Mouse (Mus musculus): ENCODE measurements around the gene Btbd16. TPM values are rescaled to one million over a fixed set of nuclear protein-coding genes. Genes with fewer than 3 reads are reported as not detected.

The Btbd16 gene
- polyA plus RNA-seq, 1 experiment from 2014 or later: 0.13 TPM

DNA sequence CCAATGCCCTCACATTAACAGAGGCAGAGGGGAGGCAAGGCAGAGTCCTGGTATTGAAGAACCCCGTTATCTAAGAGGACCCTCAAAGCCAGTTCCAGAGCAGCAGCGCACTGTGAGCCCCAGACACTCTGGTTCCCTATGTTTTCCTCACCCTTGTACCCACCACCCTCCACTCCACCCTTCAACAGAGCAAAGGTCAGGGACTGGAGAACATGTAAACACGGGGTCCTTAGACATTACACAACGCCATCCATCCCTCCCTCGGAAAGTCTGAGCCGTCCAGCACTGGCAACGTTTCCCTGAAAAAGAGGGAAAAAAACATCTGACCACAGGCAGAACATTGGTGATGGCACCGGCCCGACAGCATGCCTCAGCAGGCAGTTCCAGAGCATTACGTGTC is 25.5 kb downstream of the Btbd16 start:
- Histone ChIP-seq H3K9me3 (no peaks in the 10 kb centered on the region), H3K36me3 (no peaks in the 10 kb centered on the region), H3K4me2 (no peak overlapping the region), H3K9ac (no peak overlapping the region), H3K4me1 (peaks cover 8% of the 10 kb centered on the region), H3K4me3 (no peak overlapping the region), H3K27me3 (replicated peaks) (no peaks in the 10 kb centered on the region; the same call in 1 of the 2 replicates), H3K27ac (replicated peaks) (no peak overlapping the region)
- ATAC-seq (ENCODE audit: extremely low read depth, insufficient number of reproducible peaks, low FRiP score, low TSS enrichment): no peak
- 72% methylated on average over 10 of the region's 10 CpGs for WGBS

DNA sequence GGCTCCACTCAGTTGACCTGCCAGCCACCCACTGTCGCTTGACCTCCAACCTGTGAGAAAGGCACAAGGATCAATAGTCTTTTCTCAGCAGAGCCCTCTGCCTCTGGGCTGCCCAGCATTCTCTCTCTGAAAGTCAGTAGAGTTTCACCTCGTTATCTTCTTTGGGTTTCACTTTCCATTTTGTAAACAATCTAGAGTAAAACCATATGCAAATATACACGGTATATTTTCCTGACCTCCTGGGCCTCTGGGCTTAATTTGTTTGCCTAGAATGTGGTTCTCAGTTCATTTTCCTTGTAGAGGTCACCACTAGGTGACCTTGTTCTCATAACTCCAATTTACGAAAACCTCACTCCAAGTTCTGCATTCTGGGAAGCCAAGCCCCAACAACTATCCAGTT is 26.8 kb downstream of the Btbd16 start:
- Histone ChIP-seq H3K27me3 (replicated peaks) (no peaks in the 10 kb centered on the region; the same call in 1 of the 2 replicates), H3K9ac (no peak overlapping the region), H3K4me2 (no peak overlapping the region), H3K9me3 (no peaks in the 10 kb centered on the region), H3K27ac (replicated peaks) (no peak overlapping the region), H3K4me1 (no peaks in the 10 kb centered on the region), H3K4me3 (no peak overlapping the region), H3K36me3 (no peaks in the 10 kb centered on the region)
- WGBS: 62% methylated on average over 4 of the region's 4 CpGs
- ATAC-seq (ENCODE audit: extremely low read depth, insufficient number of reproducible peaks, low FRiP score, low TSS enrichment): no peak

DNA sequence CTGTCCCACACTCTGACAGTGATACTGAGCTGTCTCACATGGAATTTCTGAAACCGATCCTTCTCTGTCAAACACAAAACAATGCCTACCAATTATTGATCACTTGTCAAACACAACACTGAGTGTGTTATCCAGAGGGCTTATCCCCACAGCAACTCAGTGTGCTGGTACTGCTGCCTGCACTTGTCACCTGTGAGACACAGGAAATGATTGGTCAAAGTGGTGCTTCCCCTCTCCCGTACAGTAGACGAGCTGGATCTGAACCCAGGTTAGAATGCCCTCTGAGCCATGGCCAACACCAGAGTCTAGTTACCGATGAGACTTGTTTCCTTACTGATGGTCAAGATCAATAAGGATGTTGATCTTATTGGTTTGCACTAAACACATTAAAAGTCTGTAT is 27.9 kb downstream of the Btbd16 start:
- no peak overlapping the region for H3K9ac ChIP-seq
- H3K4me1 ChIP-seq: no peaks in the 10 kb centered on the region
- no peak overlapping the region for H3K27ac ChIP-seq (replicated peaks)
- no peak overlapping the region for H3K4me2 ChIP-seq
- H3K36me3 ChIP-seq: no peaks in the 10 kb centered on the region
- H3K27me3 ChIP-seq (replicated peaks): no peaks in the 10 kb centered on the region; the same call in 1 of the 2 replicates
- no peak overlapping the region for H3K4me3 ChIP-seq
- 87% methylated on average over 4 of the region's 4 CpGs for WGBS
- no peak for ATAC-seq (ENCODE audit: extremely low read depth, insufficient number of reproducible peaks, low FRiP score, low TSS enrichment)
- H3K9me3 ChIP-seq: no peaks in the 10 kb centered on the region

- Histone ChIP-seq H3K4me3 (no peak overlapping the region), H3K4me1 (peaks cover 9% of the 10 kb centered on the region), H3K27me3 (replicated peaks) (no peaks in the 10 kb centered on the region; the same call in 1 of the 2 replicates), H3K27ac (replicated peaks) (no peak overlapping the region), H3K9ac (no peak overlapping the region), H3K9me3 (no peaks in the 10 kb centered on the region), H3K4me2 (no peak overlapping the region), H3K36me3 (no peaks in the 10 kb centered on the region)
- no peak for ATAC-seq (ENCODE audit: extremely low read depth, insufficient number of reproducible peaks, low FRiP score, low TSS enrichment)
- WGBS: 85% methylated on average over 8 of the region's 8 CpGs
These were observed 29.5 kb downstream of the Btbd16 start for GRCm38 (mm10) chr7:130803251-130803825.

DNA sequence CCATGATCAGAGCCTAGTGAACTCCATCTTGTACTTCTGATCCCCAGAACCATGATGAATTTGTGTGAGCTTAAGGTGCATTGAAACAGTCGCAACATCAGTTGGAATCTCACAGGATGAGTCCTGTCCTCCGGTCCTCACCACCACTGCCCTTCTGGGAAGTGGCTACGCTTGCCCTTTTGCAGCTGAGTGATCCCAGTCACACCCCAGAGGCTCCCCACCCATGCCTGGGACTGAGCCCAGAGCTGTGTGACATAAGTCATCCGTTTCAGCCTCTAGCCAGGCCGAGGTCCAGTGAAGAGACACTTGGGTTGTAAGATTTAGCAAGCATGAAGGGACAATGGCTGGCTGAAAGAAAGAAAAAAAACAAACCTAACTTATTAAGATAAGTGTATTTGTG is 31.1 kb downstream of the Btbd16 start:
- Histone ChIP-seq H3K4me1 (peaks cover 17% of the 10 kb centered on the region), H3K27me3 (replicated peaks) (no peaks in the 10 kb centered on the region; the same call in 1 of the 2 replicates), H3K36me3 (no peaks in the 10 kb centered on the region), H3K9me3 (no peaks in the 10 kb centered on the region), H3K4me2 (no peak overlapping the region), H3K27ac (replicated peaks) (no peak overlapping the region), H3K4me3 (no peak overlapping the region), H3K9ac (no peak overlapping the region)
- no peak for ATAC-seq (ENCODE audit: extremely low read depth, insufficient number of reproducible peaks, low FRiP score, low TSS enrichment)
- WGBS: 72% methylated on average over 5 of the region's 5 CpGs

DNA sequence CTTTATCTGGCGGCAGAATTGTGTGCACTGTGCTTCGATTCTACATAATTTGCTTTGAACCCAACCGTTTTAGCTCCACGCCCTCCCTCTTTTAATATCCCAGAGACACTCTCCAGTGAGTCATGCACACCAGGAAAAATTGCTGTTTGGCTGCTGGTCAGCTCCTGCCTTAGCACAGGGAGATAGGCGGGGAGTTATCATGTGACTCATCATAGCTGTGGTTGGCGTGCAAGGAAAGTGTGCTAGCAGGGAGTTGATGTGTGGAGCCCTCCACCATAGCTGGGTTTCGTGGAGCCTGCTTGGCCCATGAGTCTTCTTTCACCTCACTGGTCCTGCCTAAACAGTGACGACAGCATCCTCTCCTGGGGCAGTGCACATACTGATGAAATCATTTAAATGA is 33.9 kb downstream of the Btbd16 start:
- ATAC-seq (ENCODE audit: extremely low read depth, insufficient number of reproducible peaks, low FRiP score, low TSS enrichment): no peak
- WGBS: 40% methylated on average over 8 of the region's 8 CpGs
- no peak overlapping the region for H3K4me2 ChIP-seq
- peaks cover 17% of the 10 kb centered on the region for H3K4me1 ChIP-seq
- no peak overlapping the region for H3K9ac ChIP-seq
- H3K4me3 ChIP-seq: no peak overlapping the region
- H3K36me3 ChIP-seq: no peaks in the 10 kb centered on the region
- H3K27me3 ChIP-seq (replicated peaks): no peaks in the 10 kb centered on the region; the same call in 1 of the 2 replicates
- H3K27ac ChIP-seq (replicated peaks): no peak overlapping the region
- H3K9me3 ChIP-seq: no peaks in the 10 kb centered on the region

DNA sequence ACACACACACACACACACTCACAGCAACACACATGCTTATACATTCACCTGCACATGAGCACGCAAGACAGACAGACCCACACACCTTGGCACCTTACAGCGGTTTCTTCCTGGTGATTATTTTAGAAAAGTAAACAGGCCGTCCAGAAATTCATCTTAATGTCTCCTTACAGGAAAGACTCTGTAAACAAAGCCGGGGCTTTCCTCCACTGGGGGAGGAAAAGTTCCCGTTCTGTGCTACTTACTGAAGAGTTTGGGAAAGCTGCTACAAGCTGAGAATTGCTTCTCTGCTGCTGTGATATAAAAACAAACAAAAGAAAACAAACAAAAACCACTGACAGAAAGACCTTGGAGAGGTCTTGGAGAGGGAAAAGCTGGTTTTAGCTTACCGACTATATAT is 34.8 kb downstream of the Btbd16 start:
- no peak overlapping the region for H3K9ac ChIP-seq
- no peaks in the 10 kb centered on the region for H3K9me3 ChIP-seq
- 48% methylated on average over 6 of the region's 6 CpGs for WGBS
- no peak overlapping the region for H3K4me3 ChIP-seq
- peaks cover 17% of the 10 kb centered on the region for H3K4me1 ChIP-seq
- ATAC-seq (ENCODE audit: extremely low read depth, insufficient number of reproducible peaks, low FRiP score, low TSS enrichment): no peak
- peaks cover 2% of the 10 kb centered on the region; the same call in 1 of the 2 replicates for H3K27me3 ChIP-seq (replicated peaks)
- no peaks in the 10 kb centered on the region for H3K36me3 ChIP-seq
- H3K4me2 ChIP-seq: no peak overlapping the region
- no peak overlapping the region for H3K27ac ChIP-seq (replicated peaks)

DNA sequence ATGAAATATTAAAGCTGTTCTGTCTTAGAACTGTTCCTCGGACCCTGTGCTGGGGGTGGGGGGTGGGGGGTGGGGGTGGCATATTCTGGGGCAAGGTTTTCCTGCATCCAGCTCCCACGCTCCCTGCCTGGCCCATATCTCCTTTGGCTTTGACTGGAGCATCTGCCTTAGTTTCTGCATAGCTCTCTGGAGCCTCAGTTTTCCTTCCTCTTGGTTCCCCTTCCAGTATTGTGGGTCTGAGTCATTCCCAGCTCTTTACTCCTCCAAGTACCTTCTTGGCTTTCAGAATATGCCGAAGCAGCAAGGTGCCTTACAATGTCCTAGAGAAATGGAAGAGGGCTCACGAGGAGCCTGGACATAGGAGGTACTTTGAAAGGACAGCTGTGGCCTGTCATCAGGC is 36.4 kb downstream of the Btbd16 start:
- Histone ChIP-seq H3K9me3 (no peaks in the 10 kb centered on the region), H3K4me1 (peaks cover 17% of the 10 kb centered on the region), H3K27ac (replicated peaks) (no peak overlapping the region), H3K27me3 (replicated peaks) (0 out of 2 replicates have a peak, but pooled peaks cover 4% of the 10 kb centered on the region), H3K36me3 (no peaks in the 10 kb centered on the region), H3K9ac (no peak overlapping the region), H3K4me2 (no peak overlapping the region), H3K4me3 (no peak overlapping the region)
- WGBS: 62% methylated on average over 4 of the region's 4 CpGs
- ATAC-seq (ENCODE audit: extremely low read depth, insufficient number of reproducible peaks, low FRiP score, low TSS enrichment): no peak

GRCm38 (mm10) chr7:130812407-130812806 is 38.5 kb downstream of the Btbd16 start:
- Histone ChIP-seq H3K27ac (replicated peaks) (no peak overlapping the region), H3K4me2 (peak overlapping the region; percentile 28; the same call in 1 of the 2 replicates), H3K9me3 (no peaks in the 10 kb centered on the region), H3K36me3 (no peaks in the 10 kb centered on the region), H3K4me3 (no peak overlapping the region), H3K27me3 (replicated peaks) (0 out of 2 replicates have a peak, but pooled peaks cover 4% of the 10 kb centered on the region), H3K9ac (no peak overlapping the region), H3K4me1 (peaks cover 15% of the 10 kb centered on the region)
- WGBS: 33% methylated on average over 16 of the region's 16 CpGs
- no peak for ATAC-seq (ENCODE audit: extremely low read depth, insufficient number of reproducible peaks, low FRiP score, low TSS enrichment)

DNA sequence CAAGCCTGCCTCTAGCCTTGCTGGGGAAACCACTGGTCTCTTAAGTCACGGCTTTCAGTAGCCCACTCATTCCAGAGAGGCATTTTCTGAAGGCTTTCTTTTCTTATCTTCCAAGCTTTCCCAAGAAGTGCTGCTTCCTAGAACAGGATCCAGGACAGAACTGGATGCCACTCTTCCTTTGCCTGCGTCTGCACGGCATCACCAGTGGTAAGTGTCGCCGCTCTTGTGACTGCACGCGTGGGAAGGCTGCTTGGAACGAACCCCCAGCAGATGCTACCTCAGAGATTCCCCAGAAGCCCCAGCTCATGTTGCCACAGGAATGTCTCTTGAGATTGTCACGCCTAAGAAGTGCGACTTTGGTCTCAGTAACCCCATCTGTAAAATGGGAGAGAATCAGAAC is 41.7 kb downstream of the Btbd16 start:
- H3K27ac ChIP-seq (replicated peaks): no peak overlapping the region
- H3K27me3 ChIP-seq (replicated peaks): 0 out of 2 replicates have a peak, but pooled peaks cover 4% of the 10 kb centered on the region
- H3K9ac ChIP-seq: no peak overlapping the region
- ATAC-seq (ENCODE audit: extremely low read depth, insufficient number of reproducible peaks, low FRiP score, low TSS enrichment): no peak
- WGBS: 84% methylated on average over 10 of the region's 10 CpGs
- H3K4me2 ChIP-seq: no peak overlapping the region
- H3K9me3 ChIP-seq: no peaks in the 10 kb centered on the region
- H3K36me3 ChIP-seq: no peaks in the 10 kb centered on the region
- H3K4me3 ChIP-seq: no peak overlapping the region
- peaks cover 12% of the 10 kb centered on the region for H3K4me1 ChIP-seq

DNA sequence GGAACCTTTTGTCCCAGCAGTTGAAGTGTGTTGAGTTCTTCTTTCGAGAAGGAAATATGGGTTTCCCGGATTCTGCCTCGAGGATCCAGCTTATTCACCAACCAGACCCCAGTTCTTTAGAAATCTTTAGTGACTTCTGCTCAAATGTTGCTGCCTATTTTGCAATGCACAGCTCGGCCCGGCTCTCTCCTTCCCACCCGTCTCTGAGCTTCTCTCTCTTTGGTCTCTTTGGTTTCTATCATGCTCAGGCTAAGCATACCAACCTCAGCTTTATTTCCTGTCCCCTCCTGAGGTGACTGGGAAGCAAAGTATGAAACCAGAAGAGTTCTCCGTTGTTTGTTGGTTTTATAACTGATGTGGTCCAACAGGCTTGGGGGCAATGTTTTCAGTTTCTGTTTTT is 42.4 kb downstream of the Btbd16 start:
- Histone ChIP-seq H3K9me3 (no peaks in the 10 kb centered on the region), H3K4me2 (no peak overlapping the region), H3K27me3 (replicated peaks) (0 out of 2 replicates have a peak, but pooled peaks cover 4% of the 10 kb centered on the region), H3K27ac (replicated peaks) (no peak overlapping the region), H3K9ac (no peak overlapping the region), H3K4me3 (no peak overlapping the region), H3K36me3 (no peaks in the 10 kb centered on the region), H3K4me1 (peaks cover 12% of the 10 kb centered on the region)
- 78% methylated on average over 7 of the region's 7 CpGs for WGBS
- ATAC-seq (ENCODE audit: extremely low read depth, insufficient number of reproducible peaks, low FRiP score, low TSS enrichment): no peak

DNA sequence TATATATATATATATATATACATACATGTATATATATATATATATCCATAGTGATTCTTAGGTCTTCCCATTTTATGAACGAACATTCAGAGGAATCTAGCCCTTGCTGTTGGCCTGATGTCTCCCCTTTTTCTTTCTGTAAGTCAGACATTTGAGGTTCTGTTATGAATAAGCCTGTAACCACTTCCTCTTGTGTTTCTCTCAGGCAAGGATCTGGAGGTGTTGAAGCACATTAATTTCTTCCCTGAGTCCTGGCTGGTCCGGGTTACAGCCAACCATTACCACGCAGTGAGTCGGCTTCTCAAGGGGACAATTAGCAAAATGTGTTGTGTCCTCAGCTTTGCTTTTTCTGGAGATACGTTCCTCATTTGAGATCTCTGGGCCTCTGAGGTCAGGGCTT is 44.9 kb downstream of the Btbd16 start:
- H3K27ac ChIP-seq (replicated peaks): no peak overlapping the region
- WGBS: 39% methylated on average over 5 of the region's 5 CpGs

More for the DNA sequence above, 44.9 kb downstream of the Btbd16 start:
- Histone ChIP-seq H3K36me3 (no peaks in the 10 kb centered on the region), H3K4me3 (no peak overlapping the region), H3K9ac (no peak overlapping the region), H3K4me2 (no peak overlapping the region), H3K4me1 (peaks cover 14% of the 10 kb centered on the region), H3K27me3 (replicated peaks) (peaks cover 24% of the 10 kb centered on the region), H3K9me3 (no peaks in the 10 kb centered on the region)
- ATAC-seq (ENCODE audit: extremely low read depth, insufficient number of reproducible peaks, low FRiP score, low TSS enrichment): no peak
